Mouse (Mus musculus) hematopoietic stem cell, adult 5-6 weeks (primary cell): ENCODE results near the gene Fgd2. TPM values are rescaled to one million over a fixed set of nuclear protein-coding genes. Genes with fewer than 3 reads are reported as not detected.

Source experiments
- ATAC-seq, 2 experiments: fragments of 125-278 bp in 1 of 2; replicated peaks in 1 of 2; 2 replicates each; pipeline ENCODE4 v1.8.0; 2016 to 2017; ENCODE audit warnings: inconsistent platforms in 2 of 2, mild to moderate bottlenecking in 2 of 2, moderate number of reproducible peaks in 2 of 2, low read depth in 1 of 2, moderate TSS enrichment in 1 of 2; ENCODE audit not compliant: low FRiP score in 2 of 2, poor library complexity in 2 of 2, severe bottlenecking in 2 of 2, insufficient read depth in 1 of 2, low TSS enrichment in 1 of 2
- total RNA-seq: library from RNA; stranded (forward); fragments of 172-1452, 232-1000 nt; gene quantifications from 2 replicates; pipeline ENCODE4 v1.2.3, GENCODE M21; 2017

The Fgd2 gene
- total RNA-seq, 1 experiment from 2014 or later = 36.9 TPM

DNA sequence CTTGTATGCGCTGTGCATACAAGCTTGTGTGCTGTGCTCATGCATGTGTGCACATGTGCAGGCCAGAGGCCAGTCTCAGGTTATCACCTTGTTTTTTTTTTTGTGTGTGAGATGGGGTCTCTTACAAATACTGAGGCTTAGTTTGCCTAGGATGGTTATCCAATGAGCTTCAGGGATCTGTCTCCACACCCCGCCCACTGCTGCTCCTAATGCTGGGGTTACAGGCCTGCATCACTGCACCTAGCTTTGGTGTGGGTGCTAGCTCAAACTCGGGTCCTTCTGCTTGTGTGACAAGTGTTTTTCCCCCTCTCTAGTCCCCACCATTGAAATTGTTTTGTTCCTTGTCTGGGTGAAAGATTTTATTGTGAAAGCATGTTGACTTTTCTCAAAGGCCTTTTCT is 30.5 kb upstream of the Fgd2 start:
- no peak for ATAC-seq

DNA sequence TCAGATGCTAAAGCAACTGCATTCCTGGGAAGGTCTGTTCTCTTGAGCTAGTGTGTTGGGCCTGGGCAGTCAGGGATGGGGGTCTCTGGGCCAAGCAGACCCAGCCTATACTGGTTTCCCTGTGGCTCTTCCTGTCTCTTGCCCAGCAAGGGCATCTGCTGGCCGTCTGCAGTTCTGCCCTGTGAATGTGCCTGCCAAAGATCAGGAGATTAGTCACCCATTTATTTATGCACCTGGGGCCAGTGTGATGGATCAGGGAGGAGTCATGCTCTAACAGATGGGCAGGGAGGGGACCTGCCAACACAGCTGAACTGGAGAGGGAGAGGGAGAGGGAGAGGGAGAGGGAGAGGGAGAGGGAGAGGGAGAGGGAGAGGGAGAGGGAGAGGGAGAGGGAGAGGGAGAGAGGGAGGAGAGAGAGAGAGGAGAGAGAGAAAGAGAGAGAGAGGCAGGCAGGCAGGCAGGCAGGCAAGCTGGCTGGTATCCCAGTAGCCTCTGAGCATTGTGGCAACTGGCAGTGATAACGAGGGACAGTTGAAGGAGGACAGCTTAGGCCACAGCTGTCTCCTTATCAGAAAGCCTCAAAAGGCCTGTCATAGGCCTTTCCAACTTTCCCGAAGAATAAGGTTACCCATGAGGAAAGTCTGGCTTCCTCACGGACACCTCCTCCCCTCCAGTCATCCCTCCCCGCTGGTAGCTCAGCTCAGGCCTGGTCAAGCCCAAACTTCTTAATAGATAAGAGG is 29.9 kb upstream of the Fgd2 start:
- no peak for ATAC-seq

DNA sequence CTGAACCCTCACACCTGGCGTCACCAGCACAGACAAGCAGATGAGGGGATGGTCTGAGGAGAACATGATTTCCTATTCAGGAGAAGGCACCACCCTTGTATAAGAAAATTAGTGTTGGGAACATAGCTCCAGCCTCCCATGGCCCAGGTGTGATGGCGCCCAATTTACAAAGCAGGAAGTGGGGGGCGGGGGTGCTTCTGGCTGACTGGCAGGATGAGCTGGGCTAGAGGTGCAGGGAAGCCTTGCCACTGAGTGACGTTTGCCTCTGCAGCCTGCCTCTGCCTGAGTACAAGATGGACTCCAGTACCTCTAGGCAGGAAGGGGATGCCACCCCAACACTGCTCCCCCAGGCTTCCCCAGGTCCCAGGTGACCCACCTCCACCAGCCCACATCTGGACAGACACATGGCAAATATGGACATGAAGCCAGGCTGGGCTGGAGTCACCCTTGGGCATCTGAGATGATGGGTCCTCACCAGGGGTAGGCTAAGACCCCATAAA is 28.5 kb upstream of the Fgd2 start:
- no peak for ATAC-seq

DNA sequence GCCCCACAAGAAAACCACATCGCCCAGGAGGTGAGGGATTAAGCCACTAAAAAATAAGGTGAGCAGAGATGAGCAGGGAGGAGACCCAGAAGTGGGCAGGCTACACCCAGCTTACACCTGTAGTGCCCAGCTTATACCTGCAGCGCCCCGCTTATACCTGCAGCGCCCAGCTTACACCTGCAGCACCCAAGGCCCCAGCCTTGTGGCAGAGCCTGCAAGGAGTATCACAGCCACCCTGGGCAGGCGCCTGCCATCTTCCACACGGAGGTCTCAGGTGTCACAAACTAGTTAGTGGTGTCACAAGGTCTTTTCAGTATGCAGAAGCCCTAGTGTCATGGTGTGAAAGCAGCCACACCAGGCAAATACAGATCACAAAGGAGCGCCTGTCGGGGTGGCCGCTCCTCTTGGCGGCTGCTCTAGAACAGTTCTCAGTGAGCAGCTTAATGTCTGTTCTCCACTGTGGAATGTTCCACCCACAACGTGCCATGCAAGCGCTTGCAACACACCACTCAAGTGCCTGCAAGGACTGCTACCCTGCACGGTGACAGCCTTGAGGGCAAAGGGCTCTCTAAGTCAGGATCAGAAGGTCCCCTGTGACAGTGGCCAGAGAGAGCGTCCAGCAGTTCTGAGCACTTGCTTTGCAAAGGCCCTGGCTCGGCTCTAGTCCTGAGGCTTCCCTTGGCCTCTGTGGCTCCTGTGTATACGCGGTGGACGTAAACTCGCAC is 24.3 kb upstream of the Fgd2 start:
- no peak for ATAC-seq

DNA sequence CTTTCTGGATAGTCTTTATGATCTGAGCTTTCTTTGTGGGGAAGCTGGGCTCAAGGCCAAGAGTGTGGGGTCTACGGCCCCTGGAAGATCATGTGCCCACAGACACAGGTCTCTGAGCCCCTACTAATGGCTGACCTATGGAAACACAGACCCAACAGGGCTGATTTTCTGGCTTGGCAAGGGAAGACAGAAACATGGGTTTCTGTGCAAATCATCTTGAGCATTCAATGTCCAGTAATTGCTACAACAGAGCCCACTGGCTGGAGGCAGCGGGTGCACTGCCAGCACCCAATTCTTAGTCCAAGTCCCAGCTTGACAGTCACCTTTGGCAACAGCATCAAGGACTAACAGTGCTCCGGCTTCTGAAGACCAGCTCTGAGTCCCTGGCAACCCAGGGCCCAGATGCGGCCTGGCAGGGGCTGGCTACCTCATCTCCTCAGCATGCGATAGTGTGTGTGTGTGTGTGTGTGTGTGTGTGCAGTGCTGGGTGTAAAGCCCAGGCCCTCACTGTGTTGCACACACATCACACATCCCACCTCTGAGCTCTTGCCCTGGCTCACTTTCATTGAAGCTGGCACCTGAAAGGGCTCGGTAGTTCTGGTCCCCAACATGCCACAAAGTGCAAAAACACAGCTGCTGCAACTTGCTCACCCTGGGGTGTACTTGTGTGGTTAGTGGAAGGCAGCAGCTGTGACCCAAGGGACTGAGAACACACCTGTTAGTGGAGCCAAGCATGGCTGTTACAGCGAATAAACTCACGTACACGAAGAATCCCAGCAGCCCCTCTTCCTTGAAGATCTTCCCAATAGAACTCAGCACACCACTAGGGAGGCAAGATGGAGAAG is 22.5 kb upstream of the Fgd2 start:
- ATAC-seq = no peak

DNA sequence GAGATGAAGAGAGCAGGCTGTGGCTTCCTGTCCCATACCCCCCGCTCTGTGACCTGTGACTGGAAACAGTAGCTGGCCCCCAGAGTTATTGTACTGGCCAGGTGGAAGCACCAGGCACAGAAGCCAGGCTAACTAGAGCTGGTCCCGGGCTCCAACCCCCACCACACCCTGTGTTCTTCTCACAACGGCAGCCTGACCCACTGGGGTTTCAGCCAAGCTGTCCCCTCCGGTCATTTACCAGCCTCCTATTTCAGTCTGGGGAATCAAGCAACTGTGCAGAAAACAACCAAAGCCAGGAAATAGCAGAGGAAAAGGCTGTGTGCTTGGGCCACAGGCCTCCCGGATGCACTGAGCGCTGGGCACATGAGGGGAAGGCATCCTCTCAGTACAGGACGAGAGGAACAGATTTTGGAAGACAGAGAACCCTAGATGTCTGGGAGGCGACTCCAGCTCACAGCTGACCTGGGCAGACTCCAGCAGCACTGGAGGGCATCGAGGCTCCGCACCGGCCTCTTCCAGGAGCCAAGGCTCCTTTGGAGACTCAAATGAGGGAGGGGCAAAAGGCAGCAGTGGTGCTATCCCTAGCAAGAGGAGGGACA is 21.4 kb upstream of the Fgd2 start:
- no peak for ATAC-seq

DNA sequence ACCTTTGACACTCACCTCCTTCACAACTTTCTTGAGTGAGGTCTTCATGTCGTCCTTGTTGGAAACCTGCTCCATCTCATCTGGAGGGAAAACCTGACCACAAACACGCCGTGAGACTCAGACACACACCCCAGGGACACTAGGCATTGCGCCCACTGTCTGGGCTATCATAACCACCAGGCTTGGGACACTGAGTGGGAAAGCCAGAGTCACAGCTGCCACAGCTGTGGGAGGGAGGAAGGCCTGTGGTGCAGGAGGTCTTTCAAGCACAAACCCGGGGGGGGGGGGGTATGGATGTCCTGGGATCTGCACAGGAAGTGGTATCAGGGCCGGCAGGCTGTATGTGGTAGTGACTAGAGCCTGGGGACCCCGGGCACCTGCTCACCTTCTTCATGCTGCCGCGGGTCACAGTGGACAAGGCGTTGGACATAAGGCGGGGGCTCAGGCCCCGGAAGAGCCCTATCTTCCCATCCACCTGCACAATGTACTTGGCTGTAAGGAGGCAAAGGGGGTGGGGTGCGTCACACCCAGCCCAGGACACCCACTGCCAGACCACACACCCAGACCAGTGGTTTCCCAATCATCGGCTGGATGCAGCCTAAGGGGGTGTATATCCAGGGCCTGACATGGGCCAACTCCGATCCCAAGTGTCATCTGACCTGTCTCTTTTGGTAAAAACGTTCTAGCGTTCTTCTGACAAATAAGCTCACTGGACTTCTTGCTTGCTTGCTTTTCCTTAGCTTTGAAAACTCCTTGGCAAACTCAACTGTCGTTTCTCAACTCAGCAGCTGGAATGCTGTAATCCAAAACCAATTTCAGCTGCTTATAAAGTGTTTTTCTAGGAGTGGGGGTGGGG is 20.1 kb upstream of the Fgd2 start:
- no peak for ATAC-seq

DNA sequence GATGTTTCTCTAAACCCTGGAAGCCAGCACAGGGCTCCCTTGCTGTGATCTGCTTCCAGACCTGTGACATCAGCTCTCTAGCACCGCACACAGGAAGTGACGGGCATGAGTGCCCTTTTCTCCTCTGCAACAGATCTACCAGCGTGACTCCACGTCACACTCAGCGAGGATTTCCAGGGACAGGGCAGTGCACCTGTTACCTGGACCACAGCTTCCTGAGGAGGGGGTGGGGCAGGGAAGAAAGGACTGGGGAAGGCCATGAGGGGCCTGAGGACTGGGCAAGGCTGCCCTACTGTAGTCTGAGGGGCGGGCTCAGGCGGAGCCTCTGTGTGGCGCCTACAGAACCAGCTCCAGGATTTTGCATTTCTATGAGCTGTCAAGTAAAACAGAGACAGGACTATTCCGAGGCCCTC is 19.1 kb upstream of the Fgd2 start:
- peak; percentile 75 to 81 for ATAC-seq

DNA sequence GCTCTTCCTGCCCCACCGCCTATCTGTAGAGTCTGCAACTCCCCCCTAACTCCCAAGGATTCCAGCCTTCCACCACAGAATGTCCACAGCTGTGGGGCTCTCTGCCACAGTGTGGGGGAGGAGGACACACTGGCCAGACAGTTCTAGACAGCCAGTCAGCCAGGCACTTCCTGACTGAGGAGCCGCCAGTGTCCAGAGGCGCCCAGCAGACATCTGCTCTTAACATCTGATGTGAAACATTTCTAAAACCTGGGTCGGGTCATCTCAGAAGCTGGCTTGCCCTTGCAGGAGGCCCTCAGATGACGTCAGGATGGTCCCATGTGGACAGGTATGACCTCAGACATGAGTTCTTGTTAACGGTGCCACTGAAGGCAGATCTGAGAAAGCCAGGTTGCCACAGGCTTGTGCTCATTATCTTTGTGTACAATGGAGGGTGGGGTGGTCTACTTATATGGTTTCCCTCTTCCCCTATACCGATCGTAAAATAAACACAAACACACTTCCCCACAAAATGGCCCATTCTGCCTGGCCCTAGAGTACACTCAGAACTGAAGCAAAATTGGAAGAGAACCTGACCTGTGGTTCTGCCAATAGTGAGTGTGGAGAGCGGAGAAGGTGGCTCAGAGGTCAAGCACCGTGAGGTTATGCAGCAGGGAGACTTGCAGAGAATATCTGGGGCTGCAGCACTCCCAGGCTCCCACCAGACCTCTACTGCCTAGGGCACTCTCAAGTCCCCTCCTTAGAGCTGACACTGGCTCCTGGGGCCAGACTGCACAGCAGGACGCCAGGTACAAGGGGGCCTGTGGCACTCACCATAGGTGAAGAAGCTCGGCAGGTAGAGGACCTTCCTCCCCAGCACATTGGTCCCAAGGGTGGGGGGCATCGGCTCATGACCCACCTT is 18.5 kb upstream of the Fgd2 start:
- ATAC-seq = no peak

DNA sequence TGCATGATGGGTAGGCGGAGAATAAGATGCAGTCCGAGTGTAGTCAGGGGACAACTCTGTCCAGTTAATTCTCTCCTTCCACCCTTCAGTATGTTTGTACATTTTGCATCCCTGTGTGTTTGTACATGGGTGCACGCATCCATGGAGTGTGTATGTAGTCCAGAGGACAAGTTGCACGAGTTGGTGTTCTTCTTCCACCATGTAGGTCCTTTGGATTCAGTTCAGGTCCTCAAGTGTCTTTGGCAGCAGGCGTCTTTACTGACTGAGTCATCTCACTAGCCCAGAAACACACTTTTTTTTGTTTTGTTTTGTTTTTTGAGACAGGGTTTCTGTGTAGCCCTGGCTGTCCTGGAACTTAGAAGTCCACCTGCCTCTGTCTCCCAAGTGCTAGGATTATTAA is 17.5 kb upstream of the Fgd2 start:
- ATAC-seq = no peak

DNA sequence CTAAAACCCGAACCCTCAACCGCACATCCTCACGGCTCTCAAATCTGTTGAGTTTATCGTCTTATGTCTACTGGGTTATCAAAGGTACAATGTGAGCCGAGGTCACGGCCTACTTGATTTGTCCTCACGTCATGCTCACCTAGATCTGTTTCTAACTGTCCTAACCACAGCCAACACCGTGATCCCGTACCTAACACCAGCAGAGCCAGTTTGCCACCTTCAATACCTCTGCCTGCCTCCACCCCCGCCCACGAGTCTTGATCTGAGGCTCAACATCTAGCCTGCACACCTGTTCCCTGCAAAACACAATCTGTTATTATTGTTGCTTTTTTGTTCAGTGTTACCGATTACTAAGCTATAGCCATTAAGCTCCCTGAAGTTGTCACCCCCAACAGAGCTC is 15.4 kb upstream of the Fgd2 start:
- no peak for ATAC-seq

DNA sequence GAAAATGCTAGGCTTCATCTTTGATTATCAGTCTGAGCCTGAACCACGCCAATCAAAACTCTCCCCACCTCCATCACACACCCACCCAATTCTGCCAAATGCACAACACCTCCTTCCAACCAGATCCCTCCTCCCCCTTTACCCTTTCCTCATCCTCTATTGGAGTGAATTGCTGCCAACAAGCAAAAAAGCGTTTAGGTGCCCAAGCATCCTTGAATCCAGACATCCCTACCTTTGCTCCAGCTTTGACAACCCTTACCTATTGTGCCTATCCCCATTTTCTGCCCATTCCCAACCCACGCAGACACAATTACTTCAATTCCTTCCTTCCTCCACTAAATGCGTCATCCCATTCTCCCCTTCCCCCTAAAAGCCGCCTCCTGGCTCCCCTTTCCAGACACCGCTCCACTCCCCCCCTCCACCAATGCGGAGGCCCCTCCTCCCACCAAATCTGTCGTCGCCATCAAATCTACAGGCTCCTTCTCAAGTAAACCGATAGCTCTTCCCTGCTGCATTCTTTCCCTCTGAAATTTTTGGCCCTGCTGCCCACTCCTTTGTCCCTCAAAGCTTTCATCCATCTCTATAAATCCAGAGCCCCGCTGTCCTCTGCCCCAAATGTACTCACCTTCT is 14.1 kb upstream of the Fgd2 start:
- no peak for ATAC-seq

DNA sequence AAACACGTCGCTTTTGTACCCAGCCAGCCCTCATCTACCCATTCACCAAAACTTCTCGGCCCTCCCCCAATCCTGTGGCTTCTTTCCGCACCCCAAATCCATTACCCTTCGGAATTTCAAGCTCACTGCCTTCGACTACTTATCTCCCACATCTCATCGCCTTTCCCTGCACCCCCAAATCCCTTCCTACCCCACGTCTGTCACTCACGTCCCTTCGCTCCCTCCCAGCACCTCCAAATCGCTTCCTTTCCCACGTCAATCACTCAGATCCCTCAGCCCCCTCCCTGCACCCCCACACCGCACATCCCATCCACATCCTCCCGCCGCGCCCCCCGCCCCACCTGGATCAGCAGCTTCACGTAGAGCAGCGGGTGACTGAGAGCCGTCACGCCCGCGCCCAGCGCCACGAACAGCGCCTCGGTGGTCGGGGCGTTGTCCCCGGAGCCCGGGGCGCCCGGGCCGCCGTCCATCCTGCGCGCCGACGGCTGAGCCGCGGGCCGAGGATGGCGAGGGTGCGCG is 13.5 kb upstream of the Fgd2 start:
- ATAC-seq = no peak

DNA sequence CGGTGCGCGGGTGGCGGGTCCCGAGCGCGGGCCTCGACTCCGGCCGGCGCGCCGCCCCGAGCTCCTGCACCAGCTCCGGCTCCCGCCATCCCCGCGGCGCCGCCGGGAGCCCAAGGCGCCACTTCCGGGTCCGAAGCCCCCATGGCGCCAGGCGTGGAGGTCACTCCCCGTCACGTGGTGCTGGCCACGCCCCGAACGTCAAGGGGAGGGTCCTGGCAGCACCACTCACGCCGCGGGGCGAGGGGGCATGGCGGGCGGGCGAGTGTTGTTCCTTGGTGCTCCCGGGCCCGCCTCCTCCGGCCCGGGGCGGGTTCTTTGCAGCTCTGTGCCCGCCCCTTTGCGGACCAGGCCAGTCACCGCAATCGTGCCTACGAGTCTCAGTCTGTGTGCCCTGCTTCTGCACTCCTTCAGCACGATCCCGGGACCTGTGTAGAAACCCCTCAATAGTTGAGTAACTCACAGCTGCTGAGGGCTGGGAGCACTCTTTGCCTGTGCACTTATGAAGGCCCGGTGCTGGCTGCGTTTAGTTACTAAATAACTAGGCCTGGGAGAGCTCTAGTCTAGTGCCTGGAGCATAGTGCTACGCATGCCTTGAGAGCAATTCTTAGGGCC is 13.0 kb upstream of the Fgd2 start, which contains the start of gene Mtch1:
TSS of gene Mtch1 (minus strand) at position 290 of the 612 bp plus-strand sequence.
- ATAC-seq = peak; percentile 96 to 99

DNA sequence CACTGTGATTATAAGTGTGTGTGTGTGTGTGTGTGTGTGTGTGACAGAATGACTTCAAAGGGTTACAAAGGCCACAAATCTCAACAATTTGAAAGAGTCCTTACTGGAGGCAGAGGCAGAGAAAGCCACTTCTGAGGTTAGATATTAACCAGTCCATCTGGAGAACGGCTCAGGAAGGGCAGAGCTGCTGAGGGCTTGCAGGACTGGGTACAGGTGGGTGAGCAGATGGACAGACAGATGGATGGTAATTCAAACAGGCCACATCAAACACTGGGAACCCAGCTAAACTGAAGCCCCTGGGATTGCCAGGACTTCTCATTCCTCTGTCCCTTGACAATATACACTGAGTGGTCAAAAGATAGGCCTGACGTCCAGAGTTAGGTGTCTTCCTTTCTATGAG is 11.7 kb upstream of the Fgd2 start:
- ATAC-seq = no peak
